Mouse (Mus musculus): ENCODE results near the gene Slc38a1.
"Not testable (repeated sequence)": the region's sequence is repeated elsewhere in the genome, so short reads cannot be mapped to it uniquely, and the experiment has no call there.

The Slc38a1 gene

GRCm38 (mm10) chr15:96660590-96661141, 18.0 kb upstream of the Slc38a1 start:
- DNase-seq (ENCODE audit: extremely low spot score, low read depth, low spot score) = no peak

GRCm38 (mm10) chr15:96658275-96658602, 15.5 kb upstream of the Slc38a1 start:
- DNase-seq (ENCODE audit: extremely low spot score, low read depth, low spot score) = no peak

GRCm38 (mm10) chr15:96657576-96658274, 15.0 kb upstream of the Slc38a1 start:
- DNase-seq (ENCODE audit: extremely low spot score, low read depth, low spot score) = no peak

GRCm38 (mm10) chr15:96655514-96655913, 12.8 kb upstream of the Slc38a1 start:
- no peak for DNase-seq (ENCODE audit: extremely low spot score, low read depth, low spot score)

DNA sequence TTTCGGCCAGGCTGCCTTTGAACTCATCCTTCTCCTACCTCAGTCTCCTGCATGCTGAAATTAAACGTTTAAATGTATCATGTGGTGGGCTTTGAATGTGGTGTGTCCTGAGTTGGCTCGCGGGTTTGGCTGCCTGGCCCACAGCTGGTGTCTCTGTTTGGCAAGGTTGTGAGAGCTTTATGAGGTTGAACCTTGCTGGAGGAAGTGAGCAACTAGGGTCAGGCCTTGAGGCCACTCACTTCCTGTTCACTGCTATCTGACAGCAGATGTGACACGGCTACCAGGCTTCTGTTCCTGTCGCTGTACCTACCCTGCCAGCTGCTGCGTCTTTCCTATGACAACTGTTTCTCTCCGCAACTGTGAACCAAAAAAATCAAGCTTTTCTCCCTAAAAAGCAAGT, 12.0 kb upstream of the Slc38a1 start:
- DNase-seq (ENCODE audit: extremely low spot score, low read depth, low spot score) = no peak

GRCm38 (mm10) chr15:96653011-96653410, 10.3 kb upstream of the Slc38a1 start:
- DNase-seq (ENCODE audit: extremely low spot score, low read depth, low spot score) = no peak

GRCm38 (mm10) chr15:96652531-96652930, 9.8 kb upstream of the Slc38a1 start:
- DNase-seq (ENCODE audit: extremely low spot score, low read depth, low spot score) = no peak

- no peak for DNase-seq (ENCODE audit: extremely low spot score, low read depth, low spot score)
These were observed 4.7 kb upstream of the Slc38a1 start for GRCm38 (mm10) chr15:96647376-96647775.

DNA sequence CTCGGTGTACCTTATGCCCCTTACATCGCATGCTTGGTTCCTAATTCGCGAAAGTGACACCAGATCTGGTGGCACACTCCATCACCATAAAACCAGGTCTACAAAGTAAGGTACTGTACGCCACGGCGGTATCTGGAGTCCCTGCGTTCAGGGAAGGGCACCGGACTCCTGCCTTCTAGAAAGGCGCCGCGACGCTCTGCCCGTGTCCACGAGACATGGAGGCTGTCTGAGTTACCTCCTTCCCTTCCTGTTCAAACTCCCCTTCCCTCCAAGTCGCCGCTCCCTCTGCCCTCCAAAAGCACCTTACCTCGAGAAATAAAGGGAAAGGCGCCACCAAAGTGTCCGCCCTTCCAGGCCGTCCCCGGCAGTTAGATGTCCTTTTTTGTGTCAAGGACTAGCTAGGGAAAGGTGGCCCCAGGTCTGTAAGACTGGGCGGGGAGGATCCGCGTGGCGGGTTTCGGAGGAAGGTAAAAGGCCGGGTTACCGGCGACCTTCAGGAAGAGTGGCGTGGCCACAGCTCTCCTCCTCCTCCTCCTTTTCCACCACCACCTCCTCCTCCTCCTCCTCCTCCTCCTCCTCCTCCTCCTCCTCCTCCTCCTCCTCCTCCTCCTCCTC, 785 bp downstream of the Slc38a1 start:
- DNase-seq (ENCODE audit: extremely low spot score, low read depth, low spot score) = no peak

DNA sequence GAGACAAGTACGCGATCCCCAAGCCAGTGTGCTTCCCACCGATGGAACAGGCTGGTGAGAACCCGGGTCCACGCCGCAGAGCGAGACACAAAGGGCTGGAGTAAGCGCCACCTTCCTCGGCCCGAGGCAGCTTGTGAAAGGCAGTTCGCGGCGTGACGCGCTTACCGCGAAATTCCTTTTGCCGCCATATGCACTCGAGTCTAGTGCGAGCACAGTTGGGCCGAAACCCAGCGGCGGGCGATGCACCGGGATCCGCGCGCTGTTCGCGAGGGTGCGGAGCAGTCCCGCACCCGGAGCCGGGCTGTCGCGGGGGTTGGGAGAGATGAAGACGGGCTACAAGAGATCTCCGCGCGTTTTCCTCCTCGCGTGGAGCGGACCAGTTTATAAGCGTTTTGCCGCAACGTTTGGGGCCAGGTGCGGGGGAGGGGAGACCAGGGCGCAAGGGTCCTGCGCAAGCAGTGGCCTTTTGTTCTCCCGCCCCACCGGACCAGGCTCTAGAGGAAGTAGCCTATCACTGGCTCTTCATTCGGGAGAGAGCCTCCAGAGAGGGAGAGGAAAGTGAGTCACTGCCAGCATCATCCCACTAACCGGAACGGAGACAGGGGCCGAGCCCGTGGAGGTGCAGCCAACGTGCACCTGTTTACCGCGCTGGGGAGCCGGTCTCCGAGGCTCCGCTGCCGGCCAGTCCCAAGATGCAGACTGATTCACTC, 1.4 kb downstream of the Slc38a1 start:
- no peak for DNase-seq (ENCODE audit: extremely low spot score, low read depth, low spot score)

GRCm38 (mm10) chr15:96640291-96640985, 2.3 kb downstream of the Slc38a1 start:
- no peak for DNase-seq (ENCODE audit: extremely low spot score, low read depth, low spot score)

GRCm38 (mm10) chr15:96639630-96640029, 3.1 kb downstream of the Slc38a1 start:
- DNase-seq (ENCODE audit: extremely low spot score, low read depth, low spot score) = no peak

- DNase-seq (ENCODE audit: extremely low spot score, low read depth, low spot score) = no peak
These were observed 4.1 kb downstream of the Slc38a1 start for GRCm38 (mm10) chr15:96638656-96639055.

DNA sequence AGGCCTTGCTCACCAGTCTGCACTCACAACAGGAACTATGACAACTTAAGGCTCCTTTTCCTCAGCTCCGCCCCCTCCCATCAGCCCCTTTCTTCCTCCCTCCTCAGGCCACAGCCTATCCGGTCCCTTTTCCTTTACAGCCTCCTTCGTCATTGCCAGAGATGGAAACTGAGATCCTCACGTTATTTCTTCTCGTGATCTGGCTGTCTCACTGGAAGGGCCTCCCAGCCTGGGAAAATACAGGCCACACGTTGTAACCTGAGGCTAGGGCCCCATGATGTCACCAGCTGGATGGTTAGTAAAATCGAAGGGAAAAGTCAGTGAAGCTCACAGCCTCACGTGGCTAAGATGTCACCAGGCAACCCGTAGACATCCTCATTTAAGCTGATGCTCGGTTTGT, 4.5 kb downstream of the Slc38a1 start:
- no peak for DNase-seq (ENCODE audit: extremely low spot score, low read depth, low spot score)

DNA sequence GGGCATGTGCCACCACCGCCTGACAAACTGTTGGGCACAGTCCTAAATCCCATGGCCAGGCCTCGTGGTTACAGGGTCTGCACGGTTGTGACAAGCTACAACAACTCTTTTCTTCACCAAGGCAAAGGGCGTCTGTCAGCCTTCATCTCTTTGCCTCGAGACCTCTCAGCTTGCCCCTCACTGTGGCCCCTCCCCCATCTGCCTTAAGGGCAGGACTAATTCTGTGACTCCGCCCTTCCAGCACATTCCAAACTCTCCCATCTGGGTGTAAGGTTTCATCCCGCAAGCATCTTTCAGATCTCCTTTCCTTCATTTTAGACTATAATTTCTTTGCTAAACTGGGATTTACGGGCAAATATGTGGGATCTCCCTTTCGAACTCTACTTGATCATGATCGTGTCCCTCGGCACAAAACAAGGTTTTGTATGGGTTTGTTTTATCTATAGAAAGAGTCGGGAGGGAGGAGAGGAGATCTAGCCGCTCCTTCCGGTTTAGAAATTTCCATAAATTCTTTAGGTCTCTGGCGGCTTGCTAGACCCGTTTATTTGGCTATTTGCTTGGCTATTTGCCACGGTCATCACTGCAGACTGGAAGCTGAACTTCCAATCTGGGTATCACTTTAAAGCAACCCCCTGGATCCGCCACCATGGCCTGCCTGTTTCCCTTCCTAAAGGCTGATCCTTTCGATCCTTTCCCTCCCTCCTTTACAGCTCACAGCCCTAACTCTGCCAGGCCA, 7.9 kb downstream of the Slc38a1 start:
- no peak for DNase-seq (ENCODE audit: extremely low spot score, low read depth, low spot score)

DNA sequence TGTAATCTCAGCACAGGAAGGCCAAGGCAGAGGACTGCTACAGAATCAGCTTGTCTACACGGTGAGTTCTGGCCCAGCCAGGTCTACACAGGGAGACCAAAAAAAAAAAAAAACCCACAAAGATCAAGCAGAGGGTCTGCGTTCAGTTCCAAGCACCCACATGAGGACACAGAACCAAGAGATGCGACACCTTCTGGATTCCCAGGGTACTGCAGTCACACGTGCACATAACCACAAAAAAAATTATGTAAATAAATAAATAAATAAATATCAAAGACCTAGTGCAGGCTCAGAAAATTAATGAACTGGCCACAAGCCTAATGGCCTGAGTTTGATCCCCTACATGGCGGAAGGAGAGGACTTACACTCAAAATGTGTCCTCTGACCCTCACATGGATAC, 10.5 kb downstream of the Slc38a1 start:
- no peak for DNase-seq (ENCODE audit: extremely low spot score, low read depth, low spot score)

DNA sequence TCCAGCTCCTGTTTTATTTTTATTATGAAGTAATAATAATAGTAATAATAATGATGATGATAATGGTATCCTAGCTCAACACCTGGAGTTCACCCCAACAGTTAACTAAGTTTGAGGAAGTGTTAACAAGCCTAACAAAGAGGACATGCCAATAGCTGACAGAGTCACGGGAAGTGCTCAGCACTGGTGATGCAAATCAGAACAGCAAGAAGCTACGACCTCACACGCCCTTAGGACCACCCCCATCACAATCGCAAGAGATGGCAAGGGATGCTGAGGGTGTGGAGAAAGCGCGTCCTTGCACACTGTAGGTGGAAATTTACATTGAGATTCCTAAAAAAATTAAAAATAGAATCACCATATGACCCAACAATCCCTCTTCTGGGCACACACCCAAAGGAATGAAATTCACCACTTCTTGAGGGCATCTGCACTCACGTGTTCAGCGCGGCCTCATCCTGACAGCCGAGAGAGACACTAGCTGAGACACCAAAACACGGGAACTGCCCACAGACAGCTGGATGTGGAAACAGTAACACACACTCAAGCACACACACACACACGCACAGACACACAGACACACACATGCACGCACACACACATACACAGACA, 11.5 kb downstream of the Slc38a1 start:
- no peak for DNase-seq (ENCODE audit: extremely low spot score, low read depth, low spot score)

GRCm38 (mm10) chr15:96628256-96628655, 14.5 kb downstream of the Slc38a1 start:
- DNase-seq (ENCODE audit: extremely low spot score, low read depth, low spot score) = no peak

DNA sequence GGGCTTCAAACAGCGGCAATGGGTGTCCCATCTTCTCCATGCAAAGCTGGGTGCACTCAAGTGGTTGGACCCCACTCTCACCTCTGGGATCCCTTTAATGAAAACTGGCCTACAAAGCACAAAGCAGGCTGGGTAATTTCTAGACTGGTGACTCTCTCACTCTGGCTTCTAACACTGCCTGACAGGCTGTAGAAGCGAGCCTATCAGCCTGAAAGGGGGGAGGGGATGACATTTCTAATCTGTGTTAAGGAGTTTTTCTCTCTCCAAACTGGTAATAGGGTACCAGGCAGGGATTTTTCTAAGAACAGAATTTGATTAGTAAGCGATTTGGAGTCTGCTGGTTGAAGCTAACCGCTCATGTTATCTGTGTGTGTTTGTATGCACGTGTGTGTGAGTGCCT, 15.8 kb downstream of the Slc38a1 start:
- no peak for DNase-seq (ENCODE audit: extremely low spot score, low read depth, low spot score)

- DNase-seq (ENCODE audit: extremely low spot score, low read depth, low spot score) = not testable (repeated sequence)
These were observed 17.7 kb downstream of the Slc38a1 start for GRCm38 (mm10) chr15:96625012-96625411.

All from hindlimb bud, embryonic 11.5 days (tissue).